Mouse (Mus musculus) induced T-regulatory cell, adult 2 months (primary cell): ENCODE data around the gene Dok1.

Source experiments
- DNase-seq: peaks from one replicate; pipeline ENCODE4 v3.0.0-alpha.2; 2012; ENCODE audit warnings: low read depth

Gene Dok1

DNA sequence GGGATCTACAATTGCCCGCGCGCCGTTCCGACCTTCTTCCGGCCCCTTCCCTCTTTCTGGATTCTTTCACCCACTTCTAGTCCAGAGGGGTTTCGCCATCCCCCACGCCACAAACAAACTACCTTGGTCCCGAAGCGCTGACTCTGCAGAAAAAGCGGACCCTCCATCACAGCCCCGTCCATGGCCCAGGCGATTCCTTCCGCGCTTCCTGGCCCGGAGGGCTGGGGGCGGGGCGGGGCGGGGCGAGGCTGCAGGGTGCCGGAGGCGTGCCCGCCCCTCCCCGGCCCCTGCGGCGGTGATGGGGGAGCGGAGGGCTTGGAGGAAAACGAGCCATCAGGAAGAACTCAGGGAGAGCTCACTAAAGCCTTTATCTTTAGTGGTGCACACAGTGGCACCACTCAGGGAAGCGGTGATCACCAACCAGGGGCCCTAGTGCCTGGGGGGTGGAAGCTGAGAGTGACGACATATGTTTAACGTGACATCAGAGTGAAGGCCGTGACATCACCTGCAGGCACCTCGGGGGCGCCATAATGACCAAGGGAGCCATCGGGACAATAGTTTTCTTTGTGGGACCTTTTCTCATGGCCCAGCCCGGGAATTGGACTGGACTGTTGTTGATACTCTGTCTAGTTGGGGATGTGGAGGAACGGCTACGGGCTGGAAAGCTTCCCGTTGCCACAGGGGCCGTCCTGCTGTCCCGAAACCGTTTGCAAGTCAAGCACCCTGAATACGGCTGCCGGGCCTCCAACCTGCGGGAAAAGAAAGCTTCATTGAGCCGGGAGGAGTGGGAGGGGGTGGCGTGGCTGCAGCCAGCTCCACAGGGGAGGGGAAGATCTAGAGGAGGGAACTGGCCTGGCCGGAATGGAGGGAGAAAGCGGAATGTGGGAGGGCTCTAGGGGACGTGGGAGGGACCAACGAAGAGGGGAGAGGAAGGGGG, at the start of gene Dok1, which contains the start of gene Loxl3:
Dok1 (minus strand) TSS at position 223 of the 937 bp plus-strand sequence.
Loxl3 (plus strand) TSS at position 925 of the 937 bp plus-strand sequence.
- peak; percentile 87 for DNase-seq

DNA sequence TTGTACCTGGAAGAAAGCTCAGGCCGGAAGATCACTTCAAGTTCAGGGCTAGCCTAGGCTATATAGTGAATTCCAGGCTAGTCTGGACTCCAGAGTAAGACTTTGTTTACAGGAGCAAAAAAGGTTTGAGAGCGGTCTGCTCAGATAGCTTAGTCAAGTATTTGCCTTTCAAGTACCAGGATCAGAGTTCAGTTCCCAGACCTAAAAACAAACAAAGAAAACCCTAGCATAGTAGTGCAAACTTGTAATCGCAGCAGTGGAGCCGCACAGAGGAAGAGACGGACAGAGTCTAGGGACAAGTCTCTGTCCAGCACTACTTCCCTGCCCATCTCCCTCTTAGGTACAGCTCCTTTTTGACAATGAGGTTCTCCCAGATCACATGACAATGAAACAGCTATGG, 46.9 kb upstream of the Dok1 start:
- no peak for DNase-seq

DNA sequence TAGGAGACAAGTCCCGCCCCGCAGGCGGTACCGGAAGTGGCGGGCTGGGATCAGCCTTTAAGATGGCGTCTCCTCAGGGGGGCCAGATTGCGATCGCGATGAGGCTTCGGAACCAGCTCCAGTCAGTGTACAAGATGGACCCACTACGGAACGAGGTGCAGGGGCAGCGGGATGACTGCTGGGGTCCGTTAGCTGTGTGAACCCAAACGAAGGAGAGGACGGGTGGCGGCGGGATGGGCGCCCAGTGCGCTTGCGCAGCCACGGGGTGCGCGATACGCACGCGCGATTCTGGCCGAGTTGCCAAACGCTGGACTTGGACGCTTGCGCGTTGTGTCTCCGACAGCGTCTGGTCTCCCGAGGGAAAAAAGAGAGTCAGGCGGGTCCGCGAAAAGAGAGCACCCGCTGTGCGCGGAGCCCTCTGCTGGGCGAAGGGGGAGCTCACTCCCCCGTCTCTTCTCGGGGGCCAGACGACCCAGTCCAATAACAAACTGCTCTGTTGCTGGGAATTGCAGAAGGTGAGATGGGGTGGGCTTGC, 45.1 kb upstream of the Dok1 start:
- DNase-seq, result peak; percentile 100

GRCm38 (mm10) chr6:83077630-83078323, 44.5 kb upstream of the Dok1 start, which contains the start of gene Pcgf1:
Pcgf1 (plus strand) TSS chr6:83077869.
- peak; percentile 53 for DNase-seq

DNA sequence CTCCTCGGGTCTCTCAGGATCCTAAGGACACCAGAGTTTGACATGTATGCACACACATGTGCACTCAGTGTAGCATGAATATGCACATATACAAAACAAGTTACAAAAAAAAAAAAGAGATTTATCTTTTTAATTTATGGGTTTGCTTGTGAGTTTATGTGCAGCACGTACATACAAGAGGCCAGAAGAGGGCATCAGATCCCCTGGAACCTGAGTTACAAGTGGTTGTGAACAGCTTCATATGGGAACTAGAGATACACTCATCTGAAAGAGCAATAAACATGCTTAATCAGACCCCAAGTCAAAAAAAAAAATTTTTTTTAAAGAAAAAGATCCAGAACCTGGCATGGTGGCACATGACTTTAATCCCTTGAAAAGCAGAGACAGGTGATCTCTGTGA, 41.7 kb upstream of the Dok1 start:
- DNase-seq, result peak; percentile 71

DNA sequence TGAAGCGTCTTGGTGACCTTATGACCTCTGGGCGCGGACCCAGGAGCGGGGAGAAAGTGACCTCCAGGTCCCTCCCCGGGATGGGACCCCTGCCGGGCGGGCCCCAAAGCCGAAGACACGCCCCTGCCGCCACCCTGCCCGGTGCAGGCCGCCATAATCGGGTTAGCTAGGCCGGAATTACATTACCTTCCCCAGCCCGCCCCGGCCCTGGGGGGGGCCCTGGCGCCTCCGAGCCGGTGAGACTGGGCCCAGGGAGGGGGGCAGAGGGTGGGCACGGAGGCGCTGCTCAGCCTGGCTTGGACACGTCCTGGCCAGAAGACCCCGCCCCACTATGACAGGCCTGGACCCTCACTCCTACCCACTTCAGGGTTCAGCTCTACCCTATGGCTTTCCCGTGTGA, 37.9 kb upstream of the Dok1 start:
- no peak for DNase-seq

DNA sequence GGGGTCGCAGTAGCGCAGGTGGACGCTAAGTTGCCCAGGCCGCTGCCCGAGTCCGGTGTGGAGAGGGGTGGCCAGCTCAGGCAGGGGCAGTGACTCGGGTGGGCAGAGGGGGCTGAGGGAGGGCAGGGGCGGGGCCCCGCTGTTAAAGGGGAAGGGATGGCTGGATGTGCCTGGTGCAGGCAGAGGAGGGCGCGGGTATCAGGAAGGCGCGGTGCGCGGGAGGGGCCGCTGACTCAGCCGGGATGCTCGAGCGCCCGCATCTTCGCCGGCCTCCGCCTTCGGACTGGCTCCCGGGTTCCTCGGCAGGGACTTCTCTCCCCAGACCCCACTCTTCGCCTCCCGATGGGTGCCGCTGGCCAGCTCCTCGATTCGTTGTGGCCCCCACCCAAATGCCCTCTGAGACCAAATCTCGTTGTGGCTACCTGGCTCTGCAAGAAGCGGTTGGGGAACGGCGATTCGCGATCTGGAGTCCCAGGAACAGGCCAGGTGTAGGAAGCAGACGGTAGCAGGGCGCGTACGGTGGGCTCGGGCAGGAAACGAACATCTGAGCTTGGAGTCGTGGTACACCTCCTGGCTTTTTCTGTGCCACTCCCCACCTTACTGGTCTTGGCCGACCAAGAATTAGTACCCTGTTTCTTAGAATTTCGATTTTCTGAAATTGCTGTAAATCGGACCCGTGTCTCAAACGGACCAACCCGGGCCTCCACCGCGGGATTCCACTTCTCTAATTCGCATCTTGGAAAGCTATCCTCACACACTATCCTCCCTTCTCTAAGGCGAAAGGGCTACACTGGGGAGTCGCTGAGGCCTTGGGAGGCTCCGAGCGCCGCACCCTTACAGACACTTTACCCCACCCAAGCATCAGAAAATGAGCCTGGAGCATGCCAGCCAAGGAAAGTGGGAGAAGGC, 37.3 kb upstream of the Dok1 start:
- DNase-seq, result peak; percentile 64

- peak; percentile 32 for DNase-seq
Observed at GRCm38 (mm10) chr6:83070247-83070310, 36.8 kb upstream of the Dok1 start, which contains the start of gene Tlx2. Tlx2 (minus strand) TSS chr6:83070293.

DNA sequence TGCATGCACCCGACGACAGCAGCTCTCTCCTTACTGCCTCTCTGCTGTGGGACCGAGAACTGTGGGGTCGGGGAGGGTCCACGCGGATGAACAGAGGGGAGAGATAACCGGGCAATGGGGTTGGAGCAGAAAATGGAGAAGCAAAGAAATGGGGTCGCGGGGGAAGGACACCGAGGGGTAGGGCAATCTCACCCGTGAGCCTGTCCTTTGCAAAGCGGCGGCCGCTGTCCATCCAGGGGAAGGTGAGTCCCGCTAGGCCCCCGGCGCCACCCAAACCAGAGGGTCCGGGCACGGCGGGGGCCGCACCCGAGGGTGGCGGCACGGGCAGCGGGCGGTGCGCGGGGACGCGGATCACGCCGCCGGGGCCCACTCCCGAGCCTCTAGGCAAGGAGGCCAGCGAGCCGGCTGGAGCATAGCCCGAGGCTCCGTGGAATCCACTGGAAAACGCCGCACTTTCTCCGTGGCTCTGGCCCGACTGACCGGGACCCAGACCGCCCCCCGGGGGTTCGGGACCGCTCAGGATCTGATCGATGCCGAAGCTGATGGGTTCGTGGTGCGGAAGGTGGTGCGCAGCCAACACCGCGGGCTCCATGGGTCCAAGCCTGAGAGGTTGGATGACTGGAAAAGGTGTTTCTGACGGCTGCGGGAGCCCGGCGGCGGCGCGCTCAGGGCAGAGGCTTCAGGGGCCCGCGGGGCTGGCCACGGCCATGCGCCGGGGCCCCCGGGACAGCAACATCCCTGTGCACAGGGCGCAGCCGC, 36.4 kb upstream of the Dok1 start:
- DNase-seq, result peak; percentile 42

GRCm38 (mm10) chr6:83068706-83069487, 35.6 kb upstream of the Dok1 start:
- peak; percentile 44 for DNase-seq

GRCm38 (mm10) chr6:83068221-83068620, 35.0 kb upstream of the Dok1 start:
- DNase-seq, result no peak

DNA sequence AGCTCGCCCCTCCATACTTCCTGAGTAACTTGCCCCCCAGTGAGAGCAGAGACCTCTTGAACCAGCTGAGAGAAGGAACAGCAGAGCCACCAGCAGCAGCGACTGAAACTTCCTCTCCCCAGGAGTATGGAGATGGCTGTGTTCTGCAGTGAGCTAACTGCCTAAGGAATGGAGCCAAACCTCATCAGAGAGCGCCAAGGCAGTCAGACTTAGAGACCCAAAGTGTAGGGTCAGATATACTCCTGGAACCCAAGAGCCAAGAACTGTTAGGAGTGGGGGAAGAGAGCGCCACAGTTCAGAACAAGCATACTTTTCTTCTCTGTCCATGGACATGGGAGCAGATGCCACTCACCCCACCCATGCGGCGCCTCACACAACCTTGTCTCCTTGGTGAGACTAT, 33.2 kb upstream of the Dok1 start:
- no peak for DNase-seq

DNA sequence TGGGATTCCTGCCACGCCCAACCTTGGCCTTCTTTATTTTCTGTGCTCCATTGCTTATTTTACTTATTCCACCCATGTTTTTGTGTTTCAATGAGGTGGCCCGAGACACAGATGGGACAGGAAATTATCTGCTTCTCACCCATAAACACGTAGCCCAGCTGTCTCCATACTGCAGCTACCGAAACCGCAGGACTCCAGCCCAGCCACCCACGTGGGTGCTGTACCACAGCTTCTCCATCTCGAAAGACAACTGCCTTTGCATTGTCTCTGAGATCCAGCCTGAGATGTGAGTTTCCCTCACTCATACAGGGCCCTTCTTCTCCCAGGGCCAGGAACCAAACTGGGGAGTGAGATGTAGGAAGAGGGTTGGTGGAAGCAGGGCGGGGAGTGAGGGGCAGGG, 32.7 kb upstream of the Dok1 start:
- DNase-seq, result peak; percentile 54

GRCm38 (mm10) chr6:83058725-83059124, 25.5 kb upstream of the Dok1 start:
- no peak for DNase-seq

GRCm38 (mm10) chr6:83057790-83058189, 24.5 kb upstream of the Dok1 start, which contains the start of gene Dqx1:
Dqx1 (plus strand) TSS chr6:83057844.
- peak; percentile 42 for DNase-seq

GRCm38 (mm10) chr6:83054871-83055431, 21.7 kb upstream of the Dok1 start, which contains the start of gene Htra2:
Htra2 (minus strand) TSS chr6:83055273.
- peak; percentile 61 for DNase-seq

GRCm38 (mm10) chr6:83054074-83054851, 21.0 kb upstream of the Dok1 start, which contains the start of gene Aup1:
Aup1 (plus strand) TSS chr6:83054521.
- DNase-seq, result peak; percentile 99

- peak; percentile 77 for DNase-seq
Observed at GRCm38 (mm10) chr6:83053136-83053960, 20.1 kb upstream of the Dok1 start.
